Mouse (Mus musculus): Measurements from ENCODE around the gene Mical2. TPM values are rescaled to one million over a fixed set of nuclear protein-coding genes. Genes with fewer than 3 reads are reported as not detected.

Mical2 gene
- polyA plus RNA-seq, 1 experiment from 2014 or later: 4.3 TPM

- Histone ChIP-seq H3K4me1 (peaks cover 35% of the 10 kb centered on the region), H3K27ac (0 out of 2 replicates have a peak overlapping the region, but pooled peaks have one; percentile 53), H3K4me2 (no peak overlapping the region), H3K27me3 (no peaks in the 10 kb centered on the region), H3K4me3 (no peak overlapping the region), H3K9ac (no peak overlapping the region), H3K9me3 (no peaks in the 10 kb centered on the region), H3K36me3 (no peaks in the 10 kb centered on the region)
- no peak for ATAC-seq (ENCODE audit: insufficient number of reproducible peaks, insufficient read depth, low FRiP score, low TSS enrichment, low read depth)
- WGBS: 54% methylated on average over 5 of the region's 5 CpGs
Observed at GRCm38 (mm10) chr7:112452471-112452870, 226.8 kb downstream of the Mical2 start.

GRCm38 (mm10) chr7:112453805-112454214 lies 228.2 kb downstream of the Mical2 start:
- Histone ChIP-seq H3K9me3 (no peaks in the 10 kb centered on the region), H3K36me3 (no peaks in the 10 kb centered on the region), H3K9ac (0 out of 2 replicates have a peak overlapping the region, but pooled peaks have one; percentile 23), H3K4me1 (peaks cover 48% of the 10 kb centered on the region), H3K4me3 (no peak overlapping the region), H3K4me2 (no peak overlapping the region), H3K27ac (peak overlapping the region; percentile 80), H3K27me3 (no peaks in the 10 kb centered on the region)
- WGBS: 7% methylated on average over 3 of the region's 3 CpGs
- ATAC-seq (ENCODE audit: insufficient number of reproducible peaks, insufficient read depth, low FRiP score, low TSS enrichment, low read depth): no peak

- Histone ChIP-seq H3K9ac (0 out of 2 replicates have a peak overlapping the region, but pooled peaks have one; percentile 23), H3K4me2 (no peak overlapping the region), H3K9me3 (no peaks in the 10 kb centered on the region), H3K27ac (peak overlapping the region; percentile 80), H3K27me3 (no peaks in the 10 kb centered on the region), H3K4me1 (peaks cover 51% of the 10 kb centered on the region), H3K36me3 (no peaks in the 10 kb centered on the region), H3K4me3 (no peak overlapping the region)
- 59% methylated on average over 6 of the region's 6 CpGs for WGBS
- ATAC-seq (ENCODE audit: insufficient number of reproducible peaks, insufficient read depth, low FRiP score, low TSS enrichment, low read depth): no peak
Observed at GRCm38 (mm10) chr7:112454380-112454779, 228.7 kb downstream of the Mical2 start.

- H3K9ac ChIP-seq: no peak overlapping the region
- H3K27me3 ChIP-seq: no peaks in the 10 kb centered on the region
- no peak overlapping the region for H3K4me2 ChIP-seq
- no peaks in the 10 kb centered on the region for H3K9me3 ChIP-seq
- 81% methylated on average over 2 of the region's 2 CpGs for WGBS
- ATAC-seq (ENCODE audit: insufficient number of reproducible peaks, insufficient read depth, low FRiP score, low TSS enrichment, low read depth): no peak
- H3K36me3 ChIP-seq: no peaks in the 10 kb centered on the region
- no peak overlapping the region for H3K4me3 ChIP-seq
- peaks cover 55% of the 10 kb centered on the region for H3K4me1 ChIP-seq
- H3K27ac ChIP-seq: peak overlapping the region; percentile 2; the same call in 1 of the 2 replicates
Observed at GRCm38 (mm10) chr7:112454951-112455350, 229.3 kb downstream of the Mical2 start.

- Histone ChIP-seq H3K27ac (no peak overlapping the region), H3K27me3 (no peaks in the 10 kb centered on the region), H3K36me3 (no peaks in the 10 kb centered on the region), H3K4me3 (no peak overlapping the region), H3K9ac (no peak overlapping the region), H3K4me1 (peaks cover 62% of the 10 kb centered on the region), H3K9me3 (no peaks in the 10 kb centered on the region), H3K4me2 (no peak overlapping the region)
- WGBS: 67% methylated on average over 5 of the region's 5 CpGs
- no peak for ATAC-seq (ENCODE audit: insufficient number of reproducible peaks, insufficient read depth, low FRiP score, low TSS enrichment, low read depth)
Observed at GRCm38 (mm10) chr7:112455566-112456110, 230.0 kb downstream of the Mical2 start.

GRCm38 (mm10) chr7:112457373-112457772 lies 231.7 kb downstream of the Mical2 start:
- Histone ChIP-seq H3K4me3 (no peak overlapping the region), H3K9ac (no peak overlapping the region), H3K4me1 (peaks cover 71% of the 10 kb centered on the region), H3K4me2 (no peak overlapping the region), H3K27ac (no peak overlapping the region), H3K9me3 (no peaks in the 10 kb centered on the region), H3K27me3 (no peaks in the 10 kb centered on the region), H3K36me3 (no peaks in the 10 kb centered on the region)
- no peak for ATAC-seq (ENCODE audit: insufficient number of reproducible peaks, insufficient read depth, low FRiP score, low TSS enrichment, low read depth)
- 80% methylated on average over 4 of the region's 4 CpGs for WGBS

- H3K4me3 ChIP-seq: no peak overlapping the region
- no peaks in the 10 kb centered on the region for H3K36me3 ChIP-seq
- no peak for ATAC-seq (ENCODE audit: insufficient number of reproducible peaks, insufficient read depth, low FRiP score, low TSS enrichment, low read depth)
- 88% methylated on average over 4 of the region's 4 CpGs for WGBS
- H3K4me1 ChIP-seq: peaks cover 76% of the 10 kb centered on the region
- no peak overlapping the region for H3K9ac ChIP-seq
- H3K27ac ChIP-seq: no peak overlapping the region
- no peak overlapping the region for H3K4me2 ChIP-seq
- H3K27me3 ChIP-seq: no peaks in the 10 kb centered on the region
- no peaks in the 10 kb centered on the region for H3K9me3 ChIP-seq
Observed at GRCm38 (mm10) chr7:112457920-112458319, 232.3 kb downstream of the Mical2 start.

- peaks cover 81% of the 10 kb centered on the region for H3K4me1 ChIP-seq
- 58% methylated on average over 5 of the region's 5 CpGs for WGBS
- no peak overlapping the region for H3K9ac ChIP-seq
- no peaks in the 10 kb centered on the region for H3K36me3 ChIP-seq
- no peak overlapping the region for H3K27ac ChIP-seq
- ATAC-seq (ENCODE audit: insufficient number of reproducible peaks, insufficient read depth, low FRiP score, low TSS enrichment, low read depth): no peak
- H3K27me3 ChIP-seq: no peaks in the 10 kb centered on the region
- no peak overlapping the region for H3K4me3 ChIP-seq
- no peak overlapping the region for H3K4me2 ChIP-seq
- H3K9me3 ChIP-seq: no peaks in the 10 kb centered on the region
Observed at GRCm38 (mm10) chr7:112458440-112458839, 232.8 kb downstream of the Mical2 start.

Other genes starting within 250 kb of the Mical2 start
- gene Usp47, start 202.4 kb upstream of the Mical2 start, polyA plus RNA-seq (2015; fragmentation: Nextera tagmentation; extraction: Ambion mirVana): 69.5 and 77.7 TPM in 2 replicates
- gene Dkk3, start 66.8 kb upstream of the Mical2 start, polyA plus RNA-seq (2015; fragmentation: Nextera tagmentation; extraction: Ambion mirVana): 43.9 and 67.9 TPM in 2 replicates
- gene Parva, start 201.6 kb downstream of the Mical2 start, polyA plus RNA-seq (2015; fragmentation: Nextera tagmentation; extraction: Ambion mirVana): 89.1 and 104 TPM in 2 replicates